Mouse (Mus musculus): ENCODE measurements around the gene Egln2.

The Egln2 gene

DNA sequence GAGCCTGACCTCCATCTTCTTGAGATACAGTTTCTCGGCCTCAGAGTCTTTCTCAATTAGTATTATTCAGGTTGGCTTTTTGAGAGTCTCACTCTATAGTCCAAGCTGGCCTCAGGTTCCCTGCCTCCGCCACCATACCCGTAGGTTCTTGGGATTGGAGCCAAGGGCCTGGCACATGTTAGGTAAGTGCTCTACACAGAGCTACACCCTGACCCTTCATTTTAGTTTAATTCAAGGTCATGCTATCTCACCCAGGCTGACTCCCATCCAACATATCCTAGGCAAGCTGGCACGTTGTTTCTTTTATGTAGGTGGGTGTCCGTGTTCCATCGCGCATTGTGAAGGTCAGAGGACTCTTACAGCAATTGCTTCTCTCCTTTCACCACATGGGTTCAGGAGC is 8.3 kb upstream of the Egln2 start:
- no peak for DNase-seq

DNA sequence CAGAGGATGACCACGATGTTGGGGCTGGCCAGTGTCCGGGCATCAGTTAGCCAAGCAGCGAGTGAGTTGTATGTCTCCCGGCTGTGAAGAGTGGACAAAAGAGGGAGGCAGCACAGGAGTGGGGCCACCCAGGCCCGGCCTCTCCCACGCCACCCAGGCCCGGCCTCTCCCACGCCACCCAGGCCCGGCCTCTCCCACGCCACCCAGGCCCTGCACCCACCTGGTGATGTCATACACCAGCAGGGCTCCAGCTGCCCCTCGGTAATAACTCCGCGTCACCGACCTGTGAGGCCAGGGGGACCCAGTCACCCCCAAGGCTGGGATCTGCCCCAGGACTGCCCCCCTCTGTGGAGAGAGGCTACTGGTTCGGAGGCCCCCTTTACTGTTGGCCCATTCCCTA is 7.9 kb upstream of the Egln2 start:
- DNase-seq, result no peak

- no peak for DNase-seq
These were observed 4.4 kb upstream of the Egln2 start for GRCm38 (mm10) chr7:27170981-27171380.

GRCm38 (mm10) chr7:27168371-27168770 is 1.8 kb upstream of the Egln2 start:
- no peak for DNase-seq

DNA sequence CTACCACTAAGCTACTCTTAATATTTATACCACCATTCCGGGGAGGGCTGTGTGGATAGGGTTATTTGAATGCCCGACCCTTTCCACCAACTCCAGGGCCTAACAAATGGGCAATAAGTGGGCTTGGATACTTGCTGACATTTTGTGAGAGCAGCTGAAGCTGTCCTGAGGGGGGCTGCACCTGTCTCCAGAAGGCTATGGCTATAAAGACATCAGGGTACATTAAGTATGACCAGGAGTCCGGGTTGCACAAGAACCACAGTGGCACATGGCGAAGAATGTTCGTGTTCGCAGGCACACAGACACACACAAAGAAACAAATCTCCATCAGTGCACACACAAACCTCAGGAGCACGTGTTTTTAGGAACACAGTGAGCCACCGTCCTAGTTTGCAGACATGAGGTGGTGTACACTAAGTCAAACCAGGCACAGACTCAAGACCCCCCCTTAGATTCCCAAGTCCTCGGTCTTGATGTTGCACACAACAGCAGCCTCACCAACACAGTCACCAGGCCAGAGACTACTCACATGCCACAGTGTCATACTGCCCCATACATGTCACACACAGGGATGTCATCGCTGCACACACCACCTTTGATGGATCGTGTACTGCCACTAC is 983 bp upstream of the Egln2 start:
- no peak for DNase-seq

- DNase-seq, result peak; percentile 92
These were observed 381 bp downstream of the Egln2 start for GRCm38 (mm10) chr7:27166229-27166613.

- peak; percentile 52 for DNase-seq
These were observed 906 bp downstream of the Egln2 start for GRCm38 (mm10) chr7:27165696-27166095.

DNA sequence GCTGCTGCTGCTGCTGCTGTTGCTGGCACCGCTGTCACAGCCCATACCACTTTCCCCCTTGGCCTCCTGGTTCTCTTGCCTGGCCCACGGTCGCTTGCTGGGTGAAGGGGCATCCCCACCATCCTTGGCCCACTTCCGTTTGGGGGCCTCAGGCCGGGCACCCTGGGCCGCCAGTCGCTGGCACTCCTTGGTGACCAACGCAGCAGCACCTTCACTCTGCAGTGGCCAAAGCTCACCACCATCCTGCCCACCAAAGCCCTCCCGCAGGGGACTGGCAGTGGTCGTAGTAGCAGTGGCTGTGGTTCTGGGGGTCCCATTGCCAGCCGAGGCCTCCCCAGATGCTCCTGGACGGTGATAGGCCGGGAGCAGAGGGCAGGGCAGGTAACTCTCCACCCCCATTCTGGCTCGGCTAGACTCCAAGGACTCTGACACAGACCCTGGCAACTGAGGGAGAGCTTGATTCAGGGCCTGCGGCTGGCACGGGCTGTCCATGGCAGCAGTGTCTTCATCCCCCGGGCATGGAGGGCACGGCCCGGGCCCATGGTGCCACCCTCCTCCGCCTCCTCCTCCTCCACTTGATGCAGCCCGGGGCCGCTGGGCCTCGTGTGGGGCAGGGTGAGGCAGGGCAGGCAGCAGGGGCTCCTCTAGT is 1.5 kb downstream of the Egln2 start:
- DNase-seq, result no peak

DNA sequence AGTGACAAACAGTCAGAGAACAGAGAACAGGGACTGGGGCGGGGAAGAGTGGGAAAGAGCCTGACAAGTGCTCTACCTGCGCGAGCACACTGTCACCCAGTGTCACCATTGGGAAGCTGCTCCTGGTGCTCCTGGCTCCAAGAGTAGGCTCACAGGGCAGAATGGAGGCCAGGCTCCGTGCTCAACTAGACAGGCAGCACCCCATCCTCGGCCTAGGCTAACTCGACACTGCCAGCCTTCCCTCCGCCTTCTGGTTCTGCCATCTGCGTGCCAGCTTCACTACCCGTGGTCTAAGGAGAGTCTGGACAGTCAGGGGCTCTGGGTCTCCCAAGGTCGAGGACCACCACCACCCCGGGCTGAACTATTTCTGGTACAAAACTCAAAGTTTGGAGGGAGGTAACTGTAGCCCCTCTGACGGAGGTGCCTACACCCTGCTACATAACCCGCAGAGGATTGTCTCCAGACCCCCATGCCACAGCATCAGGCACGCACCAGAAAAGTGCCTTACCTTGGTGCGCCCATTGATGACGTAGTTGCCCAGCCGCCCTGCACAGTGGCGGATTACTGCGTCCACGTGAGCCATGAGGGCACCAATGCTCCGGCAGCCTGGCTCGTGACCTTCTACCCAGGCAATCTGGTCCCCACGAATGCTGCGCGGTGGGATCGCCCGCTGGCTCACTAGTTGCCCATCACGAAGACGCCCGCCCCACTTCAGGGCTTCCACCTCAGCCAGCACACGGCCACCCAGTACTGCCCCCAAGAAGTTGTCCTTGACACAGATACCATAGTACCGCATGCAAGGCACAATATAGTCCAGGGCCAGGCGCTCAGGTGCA is 2.3 kb downstream of the Egln2 start:
- no peak for DNase-seq

DNA sequence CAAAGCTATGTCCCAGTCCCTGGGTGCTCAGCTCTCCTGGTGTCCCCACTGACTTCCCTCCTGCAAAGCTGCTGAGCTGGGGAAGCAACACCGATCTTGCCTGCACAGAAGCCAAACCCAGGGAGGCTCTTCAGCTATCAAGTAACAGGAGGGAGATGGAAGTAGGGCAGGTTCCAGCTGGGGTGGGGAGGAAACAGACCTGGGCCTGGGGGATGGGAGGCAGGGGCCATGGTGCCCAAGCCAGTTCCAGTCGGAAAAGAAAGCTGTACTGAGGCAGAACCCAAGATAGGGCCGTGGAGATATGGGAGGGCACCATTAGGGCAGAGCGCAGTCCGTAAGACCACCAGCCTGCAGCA is 3.2 kb downstream of the Egln2 start:
- DNase-seq, result no peak

DNA sequence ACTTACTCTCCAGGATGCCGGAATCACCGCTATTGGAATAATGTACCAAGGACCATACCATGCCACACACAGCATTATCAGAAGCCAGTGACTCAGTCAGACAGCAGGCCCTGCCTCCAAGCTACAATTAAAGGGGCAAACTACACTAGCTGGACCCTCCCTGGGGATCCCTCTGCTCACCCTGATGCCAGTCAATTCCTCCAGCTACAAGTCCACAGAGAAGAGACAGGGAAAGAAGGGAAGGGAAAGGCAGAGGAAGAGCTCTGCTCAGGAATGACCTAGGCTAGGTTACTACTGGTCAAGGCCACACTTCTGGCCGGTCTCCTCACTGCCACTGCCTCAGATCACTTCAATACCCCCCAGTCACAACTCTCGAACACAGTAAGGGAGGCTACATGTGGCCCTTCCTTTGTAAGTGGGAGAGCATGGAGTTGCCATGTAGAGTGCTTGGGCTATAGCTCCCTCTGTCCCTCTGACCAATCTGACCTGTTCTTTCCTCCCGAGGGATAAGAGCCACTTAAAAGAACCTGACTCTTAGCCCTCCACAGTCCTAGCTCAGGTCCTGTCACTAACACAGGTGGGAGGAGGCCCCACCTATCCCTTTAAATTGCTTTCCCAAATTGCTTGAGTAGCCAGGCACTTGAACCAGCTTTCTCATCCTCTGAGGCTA is 3.7 kb downstream of the Egln2 start:
- no peak for DNase-seq

GRCm38 (mm10) chr7:27161744-27162143 is 4.9 kb downstream of the Egln2 start:
- no peak for DNase-seq

DNA sequence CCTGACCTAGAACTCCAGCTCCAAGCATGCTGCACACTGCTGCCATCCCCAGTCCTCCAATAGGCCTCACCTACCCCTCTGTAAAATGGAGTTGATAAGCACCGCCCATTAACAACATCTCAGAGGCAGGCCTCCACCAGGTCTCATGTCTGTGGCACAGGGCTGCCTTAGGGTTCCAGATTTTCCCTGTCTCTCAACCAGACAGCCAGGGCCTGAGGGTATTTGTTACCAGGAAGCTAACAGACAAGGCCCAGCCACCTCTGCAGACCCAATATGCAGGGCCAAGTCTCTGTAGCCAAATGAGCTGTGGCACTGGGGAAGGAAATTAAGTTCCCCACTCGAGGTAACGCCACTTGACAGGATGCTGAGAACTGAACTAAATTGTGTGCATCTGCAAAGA is 5.7 kb downstream of the Egln2 start:
- no peak for DNase-seq

GRCm38 (mm10) chr7:27159882-27160281 is 6.7 kb downstream of the Egln2 start:
- DNase-seq, result peak; percentile 93

DNA sequence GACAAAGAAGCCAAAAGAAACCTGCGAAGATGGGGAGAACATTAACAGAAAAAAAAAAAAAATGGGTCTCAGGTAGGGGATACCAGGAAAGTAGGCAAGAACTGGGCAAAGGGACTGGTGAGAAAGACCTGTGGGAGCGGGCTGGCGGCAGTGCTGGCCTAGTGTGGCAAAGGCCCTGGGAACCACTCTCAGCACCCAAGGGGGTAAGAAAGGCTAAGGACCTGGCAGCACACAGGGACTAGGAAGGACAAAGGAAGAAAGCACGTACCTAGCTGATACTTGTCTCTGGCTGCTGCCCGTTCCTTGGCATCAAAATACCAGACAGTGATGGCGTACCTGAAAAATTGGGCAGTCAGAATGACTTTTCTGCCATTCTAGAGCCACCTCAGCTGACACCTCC is 7.3 kb downstream of the Egln2 start:
- DNase-seq, result no peak

- no peak for DNase-seq
These were observed 8.4 kb downstream of the Egln2 start for GRCm38 (mm10) chr7:27158171-27158570.

DNA sequence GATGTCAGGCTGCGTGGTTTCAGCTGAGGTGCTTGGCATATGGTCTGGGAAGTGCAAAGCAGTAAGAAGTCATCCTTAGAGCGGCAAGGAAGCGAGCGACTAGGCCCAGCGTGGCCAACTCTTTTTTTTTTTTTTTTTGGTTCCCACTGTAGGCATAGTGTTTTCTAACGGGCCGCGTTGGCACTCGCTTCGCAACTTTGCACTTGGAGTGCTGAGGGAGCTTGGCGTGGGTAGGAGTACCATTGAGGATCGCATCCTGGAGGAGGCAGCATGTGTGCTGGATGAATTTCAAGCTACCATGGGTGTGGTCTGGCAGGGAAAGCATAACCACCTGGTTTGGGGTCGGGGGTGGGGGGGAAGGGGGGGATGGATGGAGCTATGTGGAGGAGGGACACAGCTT is 10.6 kb downstream of the Egln2 start:
- DNase-seq, result no peak

GRCm38 (mm10) chr7:27153205-27153764 is 13.3 kb downstream of the Egln2 start, which contains the start of gene Cyp2t4:
TSS of gene Cyp2t4 (plus strand) at chr7:27153714.
- DNase-seq, result no peak

DNA sequence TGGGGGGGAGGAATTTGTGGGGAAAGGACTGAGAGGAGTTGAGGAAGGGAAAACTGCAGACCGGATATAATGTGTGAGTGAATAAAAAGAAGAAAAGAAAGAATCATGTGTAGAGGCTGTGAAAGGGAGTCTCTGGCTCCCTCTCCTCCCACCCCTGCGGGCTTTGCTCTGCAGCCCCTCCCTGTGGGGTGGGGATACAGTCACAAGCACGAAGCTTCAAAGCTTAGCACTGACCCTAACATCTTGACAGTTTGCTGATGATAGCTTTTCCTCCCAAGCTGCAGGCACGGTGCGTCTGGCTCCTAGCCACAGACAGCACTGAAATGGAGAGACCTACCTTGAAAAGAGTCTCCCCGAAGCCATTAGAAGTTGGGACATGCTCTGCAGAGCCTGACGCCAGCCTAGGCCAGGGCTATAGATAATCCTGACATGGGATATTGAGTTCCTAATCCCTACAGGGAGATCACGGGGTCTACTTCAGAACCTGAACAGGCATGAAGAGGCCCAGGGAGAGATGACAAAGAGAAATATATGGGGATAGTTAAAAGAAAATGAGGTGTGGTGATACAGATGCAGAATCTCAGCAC is 30.1 kb downstream of the Egln2 start:
- no peak for DNase-seq

GRCm38 (mm10) chr7:27133757-27134156 is 32.8 kb downstream of the Egln2 start:
- no peak for DNase-seq

GRCm38 (mm10) chr7:27133156-27133555 is 33.4 kb downstream of the Egln2 start:
- no peak for DNase-seq

GRCm38 (mm10) chr7:27132588-27132987 is 34.0 kb downstream of the Egln2 start:
- peak; percentile 40 for DNase-seq

DNA sequence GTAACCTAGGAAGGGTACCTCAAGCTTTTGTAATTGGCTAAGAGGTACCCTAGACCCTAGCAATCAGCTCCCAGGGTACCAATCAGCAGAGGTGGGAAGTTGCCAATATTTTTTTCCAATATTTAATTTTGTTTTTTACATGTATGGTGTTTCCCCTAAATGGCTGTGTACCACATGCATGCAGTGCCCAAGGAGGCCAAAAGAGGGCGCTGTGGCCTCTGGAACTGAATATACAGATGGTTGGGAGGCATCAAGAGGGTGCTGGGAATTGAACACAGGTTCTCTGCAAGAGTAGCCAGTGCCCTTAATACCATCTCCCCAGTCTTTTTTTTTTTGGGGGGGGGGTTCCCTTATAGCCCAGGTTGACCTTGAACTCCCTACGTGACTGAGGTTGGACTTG is 35.2 kb downstream of the Egln2 start:
- no peak for DNase-seq
